Mouse (Mus musculus) cortical plate, adult 2 months (tissue): ENCODE results near the gene Gpd1.

ENCODE experiments used
- CTCF ChIP-seq: fragments of 200-500 bp; IDR thresholded peaks from 2 replicates; pipeline ENCODE4 v1.5.1; 2011; ENCODE audit warnings: mild to moderate bottlenecking, control low read depth, low read length; ENCODE audit not compliant: insufficient read depth; ENCODE audit errors: extremely low read depth
- POLR2A ChIP-seq: fragments of 200-500 bp; IDR thresholded peaks from 2 replicates; pipeline ENCODE4 v1.6.1; 2011; ENCODE audit warnings: mild to moderate bottlenecking, low read length, control low read depth; ENCODE audit not compliant: insufficient read depth; ENCODE audit errors: extremely low read depth

GRCm38 (mm10) chr15:99716814-99717213 is 501 bp upstream of the Gpd1 start:
- TF ChIP-seq CTCF (no peak), POLR2A (peak; percentile 60; the same call in 1 of the 2 replicates)
